Mouse (Mus musculus) hindbrain, embryonic 14.5 days (tissue): Measurements from ENCODE around the gene Tmem189. TPM values are rescaled to one million over a fixed set of nuclear protein-coding genes. Genes with fewer than 3 reads are reported as not detected.

Experiments
- ATAC-seq: fragments of 200-750 bp; cut with Nextera tagmentation; 2 replicates; pipeline ENCODE4 v1.8.0; 2017; ENCODE audit warnings: moderate number of reproducible peaks, mild to moderate bottlenecking, moderate TSS enrichment, moderate library complexity; ENCODE audit not compliant: low FRiP score
- DNase-seq: peaks from one replicate; pipeline ENCODE4 v3.0.0-alpha.2; 2015; ENCODE audit warnings: low spot score
- H3K27ac ChIP-seq: fragments of 300-500 bp; sonication (generic); 2 replicates; pipeline ENCODE4 v1.5.1; 2014; ENCODE audit warnings: mild to moderate bottlenecking, moderate library complexity
- H3K27me3 ChIP-seq: fragments of 300-500 bp; sonication (generic); 2 replicates; pipeline ENCODE4 v1.6.1; 2014; ENCODE audit warnings: mild to moderate bottlenecking, low read length, mixed read lengths; ENCODE audit not compliant: control insufficient read depth, insufficient read depth
- H3K36me3 ChIP-seq: fragments of 300-500 bp; sonication (generic); replicated peaks from 2 replicates; pipeline ENCODE4 v1.6.1; 2014; ENCODE audit not compliant: control insufficient read depth, insufficient read depth
- H3K4me1 ChIP-seq: fragments of 300-500 bp; sonication (generic); replicated peaks from 2 replicates; pipeline ENCODE4 v1.6.1; 2014; ENCODE audit warnings: antibody characterized with exemption, low read length, mixed read lengths; ENCODE audit not compliant: control insufficient read depth, insufficient read depth
- H3K4me2 ChIP-seq: fragments of 300-500 bp; sonication (generic); replicated peaks from 2 replicates; pipeline ENCODE4 v1.6.1; 2014; ENCODE audit warnings: mild to moderate bottlenecking, moderate library complexity
- H3K4me3 ChIP-seq: fragments of 300-500 bp; sonication (generic); replicated peaks from 2 replicates; pipeline ENCODE4 v1.5.1; 2014; ENCODE audit warnings: mild to moderate bottlenecking, low read length
- H3K9ac ChIP-seq: fragments of 300-500 bp; sonication (generic); 2 replicates; pipeline ENCODE4 v1.6.1; 2014
- H3K9me3 ChIP-seq: fragments of 300-500 bp; sonication (generic); 2 replicates; pipeline ENCODE4 v1.6.1; 2016; ENCODE audit warnings: low read length; ENCODE audit not compliant: control insufficient read depth
- WGBS: fragments of 180-500 bp; shearing (Covaris S2); extraction: QIAGEN DNeasy Blood & Tissue Kit; methylation state at CpG from one replicate; pipeline ENCODE4 v1.1.7; 2014; 5-methylcytosine and 5-hydroxymethylcytosine counted together
- polyA plus RNA-seq: library from polyadenylated mRNA; unstranded; fragments of >200 nt; fragmentation: Nextera tagmentation; extraction: Ambion mirVana; gene quantifications from 2 replicates; pipeline ENCODE4 v1.2.1, GENCODE M21; 2014

Tmem189 gene
- polyA plus RNA-seq, 1 experiment from 2014 or later = 33.9 TPM

GRCm38 (mm10) chr2:167633537-167633872, 56.1 kb downstream of the Tmem189 start:
- Histone ChIP-seq H3K36me3 (no peaks in the 10 kb centered on the region), H3K9me3 (no peaks in the 10 kb centered on the region), H3K27ac (peak overlapping the region; percentile 76), H3K4me2 (0 out of 2 replicates have a peak overlapping the region, but pooled peaks have one; percentile 47), H3K4me3 (no peak overlapping the region), H3K27me3 (no peaks in the 10 kb centered on the region), H3K4me1 (peaks cover 32% of the 10 kb centered on the region), H3K9ac (peak overlapping the region; percentile 51)
- ATAC-seq = no peak
- no peak for DNase-seq
- 90% methylated on average over 6 of the region's 6 CpGs for WGBS

DNA sequence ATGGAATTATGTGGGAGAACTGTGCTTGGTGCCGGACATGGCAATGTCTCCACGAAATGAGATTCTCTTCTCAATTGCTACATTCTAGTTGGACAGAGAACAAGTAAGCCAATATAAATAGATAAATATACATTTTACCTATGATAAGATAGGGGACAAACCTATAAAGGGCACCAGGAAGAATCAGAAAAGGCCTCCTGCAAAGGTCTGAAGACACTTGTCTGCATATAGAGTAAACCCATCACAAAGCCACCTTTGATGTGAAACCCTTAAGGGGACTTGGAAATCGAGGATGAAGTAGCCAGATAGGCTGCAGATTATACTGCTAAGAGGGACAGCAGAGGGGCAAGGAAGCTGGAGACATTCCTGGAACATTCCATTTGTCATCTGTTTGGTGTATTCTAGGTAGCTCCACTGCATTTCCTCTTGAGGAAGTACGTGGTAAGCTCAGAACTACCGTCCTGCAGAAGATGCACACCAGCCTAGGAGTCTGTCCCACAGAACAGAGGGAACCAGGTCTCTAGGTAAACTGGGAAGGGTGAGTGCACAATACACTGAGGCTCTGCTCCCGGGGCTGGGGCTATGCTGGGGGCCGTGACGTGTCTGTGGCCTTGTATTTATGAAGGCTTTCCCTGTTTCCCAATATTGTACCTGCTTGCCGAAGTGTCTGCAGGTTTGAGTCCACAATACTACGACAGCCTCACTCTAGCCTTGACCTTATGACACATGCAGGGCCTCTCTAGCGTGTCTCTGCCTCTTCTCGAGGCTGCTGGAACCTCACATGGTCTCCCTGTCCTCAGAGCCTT, 56.7 kb downstream of the Tmem189 start:
- no peak for ATAC-seq
- DNase-seq = no peak
- no peaks in the 10 kb centered on the region; the same call in 1 of the 2 replicates for H3K36me3 ChIP-seq
- peak overlapping the region; percentile 94 for H3K9ac ChIP-seq
- peaks cover 32% of the 10 kb centered on the region for H3K4me1 ChIP-seq
- peak overlapping the region; percentile 77; the same call in 1 of the 2 replicates for H3K27ac ChIP-seq
- peak overlapping the region; percentile 85 for H3K4me3 ChIP-seq
- H3K9me3 ChIP-seq = no peaks in the 10 kb centered on the region
- 83% methylated on average over 12 of the region's 12 CpGs for WGBS
- H3K27me3 ChIP-seq = no peaks in the 10 kb centered on the region
- H3K4me2 ChIP-seq = peak overlapping the region; percentile 65

DNA sequence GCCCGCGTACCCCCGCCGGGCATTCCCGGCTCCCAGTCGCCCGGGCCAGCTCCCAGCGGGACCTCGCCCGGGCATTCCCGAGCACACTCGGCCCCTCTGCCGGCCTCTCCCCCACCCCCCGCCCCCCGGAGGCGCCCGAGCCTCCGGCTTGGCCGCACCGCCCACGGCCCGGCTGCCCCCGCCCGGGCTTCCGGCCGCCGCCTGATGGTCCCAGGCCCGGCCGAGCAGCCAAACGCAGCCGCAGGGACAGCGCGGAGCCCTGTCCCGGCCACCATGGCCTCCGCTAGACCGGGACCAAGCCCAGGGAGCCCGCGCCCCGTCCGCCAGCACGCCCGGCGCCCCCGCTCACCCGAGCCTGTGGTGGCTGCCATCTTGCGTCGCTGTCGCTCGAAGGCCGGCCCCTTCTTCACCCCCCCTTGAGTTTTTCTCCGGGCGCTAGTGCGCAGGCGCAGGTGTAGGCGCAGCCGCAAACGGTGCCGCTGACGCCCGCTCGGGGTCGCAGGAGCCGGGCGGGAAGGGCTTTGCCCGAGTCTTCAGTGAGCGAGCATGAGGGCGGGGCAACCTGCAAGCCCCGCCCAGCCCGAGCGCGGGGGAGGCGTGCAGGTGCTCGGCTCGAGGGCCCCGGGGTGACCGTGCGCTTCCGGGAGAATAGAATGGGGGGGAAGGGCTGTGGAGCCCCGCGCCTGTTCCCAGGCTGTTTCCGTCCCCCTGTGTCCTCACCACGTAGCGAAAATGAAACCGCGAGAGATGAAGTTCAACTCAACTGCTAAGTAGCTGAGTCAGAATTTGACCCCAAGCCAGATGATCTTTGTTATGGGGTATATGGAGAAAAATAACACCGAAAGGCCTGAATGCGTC, 57.8 kb downstream of the Tmem189 start, which contains the start of gene Ube2v1:
Gene Ube2v1 (minus strand): TSS at position 505 of the 858 bp plus-strand sequence.
- H3K4me1 ChIP-seq = peaks cover 32% of the 10 kb centered on the region

GRCm38 (mm10) chr2:167631181-167631590, 58.4 kb downstream of the Tmem189 start:
- Histone ChIP-seq H3K27me3 (no peaks in the 10 kb centered on the region), H3K4me3 (peak overlapping the region; percentile 85), H3K4me2 (peak overlapping the region; percentile 88), H3K4me1 (peaks cover 32% of the 10 kb centered on the region), H3K36me3 (no peaks in the 10 kb centered on the region; the same call in 1 of the 2 replicates), H3K9ac (peak overlapping the region; percentile 94), H3K27ac (peak overlapping the region; percentile 88), H3K9me3 (no peaks in the 10 kb centered on the region)
- under 1% methylated on average over 29 of the region's 31 CpGs for WGBS
- ATAC-seq (no peak; the same call in 1 of the 2 replicates), DNase-seq (no peak)

More for the DNA sequence above, 57.8 kb downstream of the Tmem189 start, which contains the start of gene Ube2v1:
- DNase-seq = peak; percentile 98
- H3K9ac ChIP-seq = peak within 1 kb of the TSS; percentile 94
- H3K36me3 ChIP-seq = no peaks in the 10 kb centered on the region; the same call in 1 of the 2 replicates
- H3K27me3 ChIP-seq = no peaks in the 10 kb centered on the region
- ATAC-seq = peak; percentile 84
- under 1% methylated on average over 72 of the region's 87 CpGs for WGBS
- peak within 1 kb of the TSS; percentile 88 for H3K27ac ChIP-seq
- no peaks in the 10 kb centered on the region for H3K9me3 ChIP-seq
- peak within 1 kb of the TSS; percentile 85 for H3K4me3 ChIP-seq
- peak within 1 kb of the TSS; percentile 88 for H3K4me2 ChIP-seq

DNA sequence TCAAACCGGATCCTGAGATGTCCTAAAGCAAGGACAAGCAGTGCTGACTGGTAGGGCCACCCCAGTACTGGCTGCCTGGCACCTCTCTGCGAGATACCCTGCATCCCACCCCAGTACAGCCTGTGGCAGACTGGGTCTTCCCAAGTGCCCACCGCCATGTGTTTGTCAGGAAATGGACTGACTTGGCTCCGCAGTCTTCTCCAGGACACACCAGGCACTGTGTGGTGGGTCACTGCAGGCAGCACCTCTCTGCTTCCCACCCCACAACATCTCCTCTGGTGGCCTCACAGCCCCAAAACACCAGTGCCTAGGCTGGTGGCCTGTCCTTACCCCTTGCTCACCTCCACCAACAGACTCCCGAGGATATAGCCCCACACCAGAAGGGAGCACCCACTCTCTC, 59.2 kb downstream of the Tmem189 start:
- WGBS = 83% methylated on average over 5 of the region's 5 CpGs
- Histone ChIP-seq H3K36me3 (no peaks in the 10 kb centered on the region; the same call in 1 of the 2 replicates), H3K9me3 (no peaks in the 10 kb centered on the region), H3K27ac (no peak overlapping the region), H3K4me1 (peaks cover 32% of the 10 kb centered on the region), H3K4me3 (peak overlapping the region; percentile 85), H3K4me2 (peak overlapping the region; percentile 88), H3K9ac (peak overlapping the region; percentile 94), H3K27me3 (no peaks in the 10 kb centered on the region)
- ATAC-seq = no peak
- DNase-seq = no peak

DNA sequence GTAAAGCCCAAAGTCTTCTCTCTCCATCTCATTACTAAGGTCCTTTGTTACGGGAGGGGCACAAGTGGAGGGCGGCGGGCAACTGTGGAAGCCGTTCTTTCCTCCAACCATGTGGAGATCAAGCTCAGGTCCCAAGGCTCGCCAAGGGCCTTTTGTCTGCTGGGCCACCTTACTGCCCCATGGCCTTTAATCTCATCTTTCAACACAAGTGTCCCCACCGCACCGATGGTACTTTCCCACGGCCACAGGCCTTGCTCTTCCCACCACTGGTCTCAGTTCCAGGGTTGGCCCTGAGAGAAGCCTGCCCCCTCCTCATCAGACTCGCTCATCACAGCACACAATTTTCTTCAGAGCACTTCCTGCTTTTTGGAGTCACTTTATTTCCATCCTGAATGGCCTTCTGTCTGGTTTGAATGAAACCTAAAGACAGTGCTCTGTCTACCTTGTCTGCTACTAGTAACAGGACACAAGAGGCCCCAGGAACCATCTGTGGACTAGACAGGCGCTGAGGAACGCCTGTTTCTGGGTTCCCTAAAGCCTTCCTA, 59.9 kb downstream of the Tmem189 start:
- peak overlapping the region; percentile 88 for H3K4me2 ChIP-seq
- no peak for ATAC-seq
- no peaks in the 10 kb centered on the region for H3K9me3 ChIP-seq
- no peak overlapping the region for H3K27ac ChIP-seq
- peaks cover 32% of the 10 kb centered on the region for H3K4me1 ChIP-seq
- DNase-seq = no peak
- no peaks in the 10 kb centered on the region for H3K27me3 ChIP-seq
- H3K4me3 ChIP-seq = peak overlapping the region; percentile 85; the same call in 1 of the 2 replicates
- WGBS = 72% methylated on average over 11 of the region's 11 CpGs
- peak overlapping the region; percentile 94 for H3K9ac ChIP-seq
- H3K36me3 ChIP-seq = no peaks in the 10 kb centered on the region; the same call in 1 of the 2 replicates

DNA sequence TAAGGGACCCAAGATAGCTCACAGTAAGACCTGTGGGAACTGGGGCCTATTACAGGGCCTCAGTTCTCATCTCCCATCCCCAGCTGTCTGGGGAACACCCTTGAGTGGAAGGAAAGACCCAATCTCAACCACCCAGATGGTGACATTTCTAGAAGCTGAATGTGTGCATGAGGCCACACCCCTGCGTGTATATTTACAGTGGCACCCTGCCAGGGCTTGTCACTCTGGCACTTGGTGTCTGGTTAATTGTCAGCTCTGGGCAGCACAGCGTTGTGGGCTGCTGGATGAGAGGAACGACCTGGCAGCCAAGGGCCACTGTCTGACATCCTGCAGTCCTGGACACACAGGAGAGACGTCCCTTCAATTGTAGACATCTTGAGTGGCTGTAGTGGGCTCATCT, 60.8 kb downstream of the Tmem189 start:
- Histone ChIP-seq H3K27me3 (no peaks in the 10 kb centered on the region), H3K9ac (no peak overlapping the region), H3K4me2 (no peak overlapping the region), H3K9me3 (no peaks in the 10 kb centered on the region), H3K4me1 (peaks cover 28% of the 10 kb centered on the region), H3K36me3 (no peaks in the 10 kb centered on the region; the same call in 1 of the 2 replicates), H3K27ac (no peak overlapping the region), H3K4me3 (no peak overlapping the region)
- ATAC-seq = no peak
- no peak for DNase-seq
- WGBS = 52% methylated on average over 4 of the region's 4 CpGs

GRCm38 (mm10) chr2:167627019-167627418, 62.6 kb downstream of the Tmem189 start:
- no peak for DNase-seq
- WGBS = 85% methylated on average over 7 of the region's 7 CpGs
- Histone ChIP-seq H3K36me3 (no peaks in the 10 kb centered on the region; the same call in 1 of the 2 replicates), H3K27ac (no peak overlapping the region), H3K9me3 (no peaks in the 10 kb centered on the region), H3K9ac (no peak overlapping the region), H3K4me1 (peaks cover 19% of the 10 kb centered on the region), H3K4me3 (no peak overlapping the region), H3K27me3 (no peaks in the 10 kb centered on the region), H3K4me2 (no peak overlapping the region)
- ATAC-seq = no peak
